Mouse (Mus musculus) urinary bladder, postnatal 36 days (tissue): ENCODE data around the gene Rnf182.
A peak's percentile ranks its signal among the peaks of the same experiment; 100 is the strongest.

ENCODE experiments used
- DNase-seq, 2 experiments: peaks; one replicate each; pipeline ENCODE4 v3.0.0; 2022; ENCODE audit warnings: low spot score in 2 of 2, mixed read lengths in 1 of 2

The Rnf182 gene

DNA sequence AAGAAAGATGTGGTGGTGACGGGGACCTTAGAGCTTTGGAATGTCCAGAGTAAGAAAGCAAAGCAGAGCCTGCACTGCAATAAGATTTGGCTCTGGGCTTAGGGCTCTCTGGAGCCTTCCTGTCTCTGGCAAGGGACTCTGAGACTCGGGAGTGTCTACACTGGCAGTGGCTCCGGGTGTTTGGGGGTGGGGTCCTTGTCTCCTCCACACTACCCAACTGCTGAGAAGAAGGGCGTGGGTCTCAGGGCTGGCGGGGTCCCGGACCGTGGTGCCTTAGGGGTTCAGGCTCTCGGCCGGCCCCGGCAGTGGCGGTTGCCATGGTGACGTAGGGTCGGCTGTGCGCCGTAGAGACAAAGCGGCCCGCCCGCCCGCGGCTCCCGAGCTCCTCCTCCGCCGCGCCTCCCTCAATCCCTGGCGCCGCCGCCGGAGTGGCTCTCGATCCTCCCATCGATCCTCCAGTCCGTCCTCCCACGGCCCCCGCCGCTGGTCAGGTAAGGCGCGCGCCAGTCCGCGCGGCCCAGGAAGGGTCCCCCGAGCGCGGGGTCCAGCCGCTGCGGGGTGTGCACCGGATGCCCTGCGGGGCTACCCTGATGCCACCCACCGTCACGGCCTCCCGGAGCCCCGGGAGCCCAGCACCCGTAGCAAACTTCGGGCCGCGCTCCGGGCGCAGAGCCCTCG is at the start of gene Rnf182:
TSS of gene Rnf182 (plus strand) at position 134 of the 678 bp plus-strand sequence.
- peak; percentile 30 to 61 for DNase-seq

DNA sequence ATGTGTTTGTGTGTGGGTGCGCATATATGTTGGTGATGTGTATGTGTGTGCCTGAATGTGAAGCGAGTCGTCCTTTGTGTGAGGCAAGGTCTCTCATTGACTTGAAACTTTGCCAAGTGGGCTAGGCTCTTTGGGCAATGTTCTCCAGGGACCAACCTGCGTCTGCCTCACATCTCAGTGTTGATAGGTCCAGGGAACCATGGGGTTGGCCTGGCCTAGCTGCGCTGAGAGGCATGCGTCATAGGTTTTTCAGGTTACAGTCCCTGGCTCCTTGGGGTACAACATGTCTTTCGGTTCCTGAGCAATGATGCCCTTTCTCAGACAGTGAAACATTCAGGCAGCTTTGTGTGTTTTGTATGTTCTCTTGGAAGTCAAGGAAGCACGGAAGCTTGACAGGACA is 49.3 kb upstream of the Rnf182 start:
- no peak for DNase-seq

- no peak for DNase-seq
These were observed 48.2 kb upstream of the Rnf182 start for GRCm38 (mm10) chr13:43567141-43567891.

DNA sequence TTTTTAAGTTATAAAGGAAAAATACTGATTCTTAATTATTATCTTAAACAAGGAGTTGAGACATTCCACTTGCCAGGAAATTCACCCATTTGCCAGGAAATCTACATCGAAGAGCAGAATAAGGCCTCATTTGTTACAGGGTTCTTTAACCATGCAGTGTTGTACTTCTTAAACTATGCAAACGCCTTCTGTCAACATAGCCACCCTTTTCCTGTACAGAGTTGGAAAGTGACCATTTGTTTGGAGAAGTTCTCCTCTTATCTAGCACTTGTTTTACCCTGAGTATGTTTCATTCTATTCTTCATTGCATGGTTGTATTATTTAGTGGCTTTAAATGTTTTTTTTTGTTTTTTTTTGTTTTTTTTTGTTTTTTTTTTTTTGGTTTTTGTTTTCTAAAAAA is 41.5 kb upstream of the Rnf182 start:
- no peak for DNase-seq

GRCm38 (mm10) chr13:43575431-43575830 is 40.1 kb upstream of the Rnf182 start:
- DNase-seq: no peak

GRCm38 (mm10) chr13:43577254-43577653 is 38.3 kb upstream of the Rnf182 start:
- DNase-seq: no peak

DNA sequence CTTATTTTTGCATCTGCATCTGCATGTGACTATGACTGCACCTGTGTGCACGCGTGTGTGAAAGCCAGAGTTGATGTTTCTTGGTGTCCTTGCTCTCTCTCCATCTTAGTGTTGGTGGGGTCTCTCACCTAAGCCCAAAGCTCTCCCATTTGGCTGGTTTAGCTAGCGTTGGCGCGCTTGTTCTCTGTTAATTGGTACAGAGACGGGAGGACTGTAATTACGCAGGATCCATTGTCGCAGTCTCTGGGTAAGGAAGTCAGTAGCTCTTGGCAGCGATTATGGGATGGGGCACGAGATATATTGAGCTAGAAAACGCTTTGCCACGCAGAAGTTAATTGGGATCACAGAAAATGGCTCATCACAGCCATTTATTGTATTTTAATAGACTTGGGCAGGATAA is 37.7 kb upstream of the Rnf182 start:
- DNase-seq: no peak

- DNase-seq: peak in 1 of 2 experiments; percentile 45
These were observed 35.8 kb upstream of the Rnf182 start for GRCm38 (mm10) chr13:43579740-43580139.

GRCm38 (mm10) chr13:43580661-43581060 is 34.8 kb upstream of the Rnf182 start:
- DNase-seq: no peak

GRCm38 (mm10) chr13:43582961-43583360 is 32.5 kb upstream of the Rnf182 start:
- no peak for DNase-seq

- no peak for DNase-seq
These were observed 32.0 kb upstream of the Rnf182 start for GRCm38 (mm10) chr13:43583504-43583903.

DNA sequence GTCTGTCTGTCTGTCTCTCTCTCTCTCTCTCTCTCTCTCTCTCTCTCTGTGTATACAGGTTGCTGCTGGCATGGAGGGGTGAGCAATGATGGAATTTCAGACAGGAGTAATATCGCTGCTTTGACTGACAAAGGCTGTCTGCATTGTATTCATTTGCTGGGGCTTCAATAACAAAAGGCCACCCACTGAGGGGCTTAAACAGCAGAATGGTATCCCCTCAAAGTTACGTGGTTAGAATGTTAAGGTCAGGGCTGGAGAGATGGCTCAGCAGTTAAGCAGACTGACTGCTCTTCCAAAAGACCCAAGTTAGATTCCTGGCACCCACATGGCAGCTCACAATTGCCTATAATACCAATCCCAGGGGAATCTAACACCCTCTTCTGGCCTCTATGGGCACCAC is 30.2 kb upstream of the Rnf182 start:
- DNase-seq: no peak

- DNase-seq: no peak
These were observed 28.5 kb upstream of the Rnf182 start for GRCm38 (mm10) chr13:43586966-43587365.

DNA sequence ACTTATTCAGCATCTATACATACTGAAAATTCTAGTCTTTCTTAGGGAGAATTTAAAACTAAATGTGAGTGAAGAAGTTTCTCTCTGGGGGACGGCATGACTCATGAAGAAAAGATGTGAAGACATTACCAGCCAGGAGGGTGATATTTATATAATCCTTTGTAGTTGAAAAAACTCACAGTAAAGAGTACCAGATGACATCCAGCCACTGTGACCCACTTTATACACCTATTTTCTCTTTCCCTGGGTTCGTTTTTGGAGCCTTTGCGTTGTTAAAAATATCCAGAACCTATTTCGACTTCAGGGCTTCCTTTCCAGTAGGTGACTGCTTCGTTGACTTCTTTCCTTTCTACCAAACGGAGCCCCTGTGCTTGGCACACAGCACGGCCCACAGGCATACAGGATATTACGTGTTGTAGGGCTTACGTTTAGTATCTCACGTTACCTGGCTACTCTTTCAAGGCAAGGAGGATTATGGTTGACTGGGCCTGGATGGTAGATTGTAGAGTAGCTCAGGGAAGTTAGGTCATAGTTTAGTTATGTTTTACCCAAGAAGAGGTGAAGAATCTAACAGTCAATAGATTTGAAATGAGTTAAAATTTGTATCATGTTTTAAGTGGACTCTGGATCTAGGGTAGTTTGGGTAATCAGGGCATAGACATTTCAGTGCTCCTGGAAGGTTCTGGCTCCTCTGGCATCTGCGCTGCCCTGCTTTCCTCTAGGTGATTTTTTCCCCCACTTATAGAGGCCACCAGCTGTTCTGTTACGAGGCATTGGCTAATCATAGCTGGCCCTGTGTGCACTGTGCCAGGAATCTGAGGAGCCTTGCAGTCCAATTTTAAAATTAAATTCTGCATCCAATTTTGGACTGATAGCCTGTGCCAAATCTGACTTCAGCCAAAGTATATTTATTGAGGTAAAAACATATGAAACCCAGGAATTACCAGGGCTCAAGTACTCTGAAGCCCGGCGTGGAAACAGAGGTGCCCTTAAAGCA is 27.4 kb upstream of the Rnf182 start:
- DNase-seq: peak in 1 of 2 experiments; percentile 13

DNA sequence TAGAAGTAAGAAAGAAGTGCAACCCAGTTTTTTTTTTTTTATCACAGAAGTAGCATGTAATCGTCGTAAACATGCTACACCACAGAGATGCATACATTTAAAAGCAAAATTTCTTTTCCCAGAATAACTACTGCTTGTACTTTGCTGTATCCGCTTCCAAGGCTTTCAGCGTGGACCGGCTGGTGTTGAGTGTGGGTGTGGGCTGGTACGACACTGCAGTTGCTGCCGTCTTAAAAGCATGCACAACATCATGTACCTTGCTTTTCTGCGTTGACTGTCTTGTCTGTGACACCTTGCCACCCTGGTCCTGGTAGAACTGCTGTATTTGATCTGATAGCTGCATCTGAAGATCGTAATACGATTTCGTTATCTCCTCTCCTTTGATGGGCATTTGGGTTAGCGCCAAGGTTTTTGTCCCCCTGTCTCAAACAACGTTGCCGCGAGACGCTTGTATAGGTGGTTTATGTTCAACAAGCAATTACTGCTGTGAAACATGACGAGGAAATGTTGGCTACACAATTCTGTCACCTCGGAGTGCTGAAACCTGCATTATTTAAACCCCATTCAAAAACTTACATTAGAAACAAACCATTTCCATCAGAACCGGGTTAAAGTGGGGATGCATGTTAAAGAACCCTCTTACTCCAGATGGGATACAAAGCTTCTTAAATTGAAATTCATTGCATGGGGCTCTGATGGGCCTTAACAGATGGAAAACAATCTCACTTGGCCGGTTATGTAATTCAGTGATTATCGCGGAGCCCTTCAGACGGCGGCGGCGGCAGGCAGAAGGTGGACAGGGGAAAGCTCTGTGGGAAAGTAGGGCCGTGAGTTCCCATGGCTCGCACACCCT is 23.5 kb upstream of the Rnf182 start:
- no peak for DNase-seq

DNA sequence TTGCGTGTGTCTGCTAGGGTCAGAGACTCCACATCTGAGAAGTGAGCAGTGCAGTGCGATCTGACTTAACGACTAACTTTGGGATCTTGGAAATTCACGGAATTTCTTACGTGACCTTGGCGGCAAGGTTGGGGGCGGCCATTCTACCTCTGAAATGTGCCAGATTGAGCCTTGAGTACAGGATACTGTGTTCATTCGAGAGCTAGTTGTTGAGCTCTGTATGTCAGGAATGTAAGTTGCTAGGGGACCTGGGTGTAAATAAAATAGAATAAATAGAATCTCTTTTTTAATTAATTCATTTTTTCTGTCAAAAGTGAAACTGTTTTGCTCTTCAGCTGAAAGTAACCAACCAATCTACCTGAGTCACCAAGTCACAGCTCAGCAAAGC is 22.8 kb upstream of the Rnf182 start:
- DNase-seq: no peak

- DNase-seq: peak; percentile 47 to 54
These were observed 19.6 kb upstream of the Rnf182 start for GRCm38 (mm10) chr13:43595896-43596295.

- no peak for DNase-seq
These were observed 14.5 kb upstream of the Rnf182 start for GRCm38 (mm10) chr13:43600967-43601366.

GRCm38 (mm10) chr13:43602440-43602839 is 13.1 kb upstream of the Rnf182 start:
- DNase-seq: no peak

DNA sequence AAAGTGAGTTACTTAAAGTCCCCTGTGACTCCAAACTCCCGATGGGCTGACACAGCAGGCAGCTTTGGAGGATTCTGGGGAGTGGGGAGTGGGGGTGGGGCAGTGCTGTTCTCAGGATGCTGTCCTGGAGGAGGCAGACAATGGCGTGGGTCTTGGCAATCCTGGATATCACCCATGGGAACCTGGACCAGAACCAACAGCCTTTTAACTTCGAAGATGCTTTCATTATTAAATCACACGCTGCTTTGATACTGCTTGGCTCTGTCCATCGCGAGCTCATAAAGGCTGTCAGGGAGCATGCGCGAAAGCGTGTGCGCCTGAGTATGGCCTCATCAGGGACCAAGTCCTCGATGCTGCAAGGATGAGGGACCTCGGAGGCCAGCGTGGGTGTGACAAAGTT is 12.5 kb upstream of the Rnf182 start:
- no peak for DNase-seq

- DNase-seq: no peak
These were observed 6.7 kb upstream of the Rnf182 start for GRCm38 (mm10) chr13:43608854-43609253.
